21 mouse cellular contexts compared by ENCODE assay signal in the genomic region with DNA sequence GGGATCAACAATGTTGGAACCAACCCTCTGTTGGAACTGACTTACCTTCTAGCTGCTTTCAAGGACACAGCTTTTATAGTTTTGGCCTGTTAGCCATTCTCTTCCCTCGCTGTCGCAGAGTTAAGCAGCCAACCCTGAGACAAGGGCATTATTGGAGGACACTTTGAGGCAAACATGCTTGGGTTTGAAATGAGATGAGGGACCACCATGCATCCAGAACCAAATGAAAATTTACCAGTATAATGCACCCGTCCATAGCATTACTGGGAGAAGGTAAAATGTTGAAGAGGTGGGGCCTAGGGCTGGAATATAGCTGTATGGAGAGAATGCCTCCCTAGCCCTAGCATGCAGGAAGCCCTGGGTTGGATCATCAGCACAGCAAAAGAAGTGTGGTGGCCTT.
DNase-seq lines count a peak whose midpoint lies in the region; ATAC-seq lines count a peak whose summit lies in the region.
"Had no signal": no experiment of that assay in that cellular context is flagged by ENCODE, and none has a peak within 500 bp of the region (broad histone marks: within the 10 kb centered on the region; RNA-seq: fewer than 3 reads in every experiment).

No protein-coding gene starts in this region.

- WGBS in heart, embryonic 13.5 days: 93% methylated on average over 3 of the region's 3 CpGs
- WGBS in heart, embryonic 11.5 days (ENCODE audit: insufficient replicate concordance): 91% methylated on average over 3 of the region's 3 CpGs

- intact Hi-C loops in heart, postnatal 25 days (cut with DNase I): no loop called here

- no peaks in the 10 kb centered on the region for H3K36me3 ChIP-seq in heart, embryonic 13.5 days
- no peaks in the 10 kb centered on the region for H3K36me3 ChIP-seq in heart, embryonic 11.5 days (ENCODE audit: control insufficient read depth, insufficient read depth, low read length)
- H3K36me3 ChIP-seq: embryonic facial prominence, embryonic 13.5 days; embryonic facial prominence, embryonic 15.5 days; forebrain, embryonic 10.5 days; forebrain, embryonic 15.5 days had no signal

- DNase-seq in heart, adult 11 months: peak; percentile 65
- DNase-seq in heart, postnatal 25 days (ENCODE audit: low spot score): no peak
- DNase-seq in thymus, postnatal 10 days (ENCODE audit: low spot score in 2 of 2): no peak
- DNase-seq: adrenal gland, adult 2 months; adrenal gland, postnatal 10 days; adrenal gland, postnatal 25 days; cerebellum, adult 11 months; cerebellum, adult 18-20 months; cerebellum, adult 8-10 months; cerebellum, adult 9-11 months; cerebellum, postnatal 14 days; cerebellum, postnatal 36 days; embryo, embryonic 11 days had no signal

- no peak overlapping the region for H3K4me3 ChIP-seq in heart, embryonic 13.5 days
- H3K4me3 ChIP-seq in heart, embryonic 11.5 days (ENCODE audit: low read depth, low read length): no peak overlapping the region
- H3K4me3 ChIP-seq: embryonic facial prominence, embryonic 13.5 days; embryonic facial prominence, embryonic 15.5 days; erythroblast, embryonic 14.5 days; forebrain, embryonic 10.5 days; forebrain, embryonic 13.5 days; forebrain, embryonic 15.5 days had no signal

- H3K27ac ChIP-seq in heart, embryonic 13.5 days (replicated peaks): 0 out of 2 replicates have a peak overlapping the region, but pooled peaks have one; percentile 88
- H3K27ac ChIP-seq in heart, embryonic 11.5 days (ENCODE audit: low read depth, low read length): no peak overlapping the region
- H3K27ac ChIP-seq: embryonic facial prominence, embryonic 15.5 days; forebrain, embryonic 13.5 days; forebrain, embryonic 15.5 days had no signal

- H3K4me1 ChIP-seq in heart, embryonic 13.5 days: peaks cover 37% of the 10 kb centered on the region
- H3K4me1 ChIP-seq in heart, embryonic 11.5 days (ENCODE audit: control insufficient read depth, insufficient read depth, low read length): peaks cover 24% of the 10 kb centered on the region
- H3K4me1 ChIP-seq: forebrain, embryonic 15.5 days had no signal

- no peaks in the 10 kb centered on the region for H3K27me3 ChIP-seq in heart, embryonic 13.5 days (replicated peaks)
- no peaks in the 10 kb centered on the region for H3K27me3 ChIP-seq in heart, embryonic 11.5 days (ENCODE audit: control insufficient read depth, insufficient read depth, low read length)
- H3K27me3 ChIP-seq: embryonic facial prominence, embryonic 13.5 days; embryonic facial prominence, embryonic 15.5 days; forebrain, embryonic 13.5 days; forebrain, embryonic 15.5 days had no signal

- no peaks in the 10 kb centered on the region for H3K9me3 ChIP-seq in heart, embryonic 13.5 days
- H3K9me3 ChIP-seq in heart, embryonic 11.5 days (replicated peaks; ENCODE audit: control insufficient read depth, low read length): no peaks in the 10 kb centered on the region
- H3K9me3 ChIP-seq: embryonic facial prominence, embryonic 13.5 days; embryonic facial prominence, embryonic 15.5 days; forebrain, embryonic 10.5 days; forebrain, embryonic 13.5 days; forebrain, embryonic 15.5 days had no signal

- no peak overlapping the region for H3K4me2 ChIP-seq in heart, embryonic 13.5 days
- no peak overlapping the region for H3K4me2 ChIP-seq in heart, embryonic 11.5 days
- H3K4me2 ChIP-seq: embryonic facial prominence, embryonic 13.5 days; embryonic facial prominence, embryonic 15.5 days; forebrain, embryonic 13.5 days; forebrain, embryonic 15.5 days had no signal

- no peak overlapping the region for H3K9ac ChIP-seq in heart, embryonic 13.5 days
- no peak overlapping the region for H3K9ac ChIP-seq in heart, embryonic 11.5 days (ENCODE audit: low read depth, low read length)
- H3K9ac ChIP-seq: embryonic facial prominence, embryonic 13.5 days; embryonic facial prominence, embryonic 15.5 days; forebrain, embryonic 13.5 days; forebrain, embryonic 15.5 days had no signal

- no peak for ATAC-seq in heart, embryonic 13.5 days (ENCODE audit: extremely low read depth, insufficient number of reproducible peaks, low FRiP score, low TSS enrichment)
- no peak for ATAC-seq in heart, embryonic 11.5 days (replicated peaks; ENCODE audit: insufficient number of reproducible peaks, low FRiP score, low TSS enrichment)
- ATAC-seq: forebrain, embryonic 13.5 days; forebrain, embryonic 15.5 days had no signal
